Mouse (Mus musculus) limb, embryonic 12.5 days (tissue): ENCODE measurements at regions not wholly inside any gene's neighbourhood (a gene's known extent, or its start where the extent isn't known, plus 50 kb on each side); places are given as distances from the start of the nearest gene placed in this dataset.

Experiments
- ATAC-seq: fragments of 200-750 bp; cut with Nextera tagmentation; 2 replicates; pipeline ENCODE4 v1.8.0; 2017; ENCODE audit warnings: low read depth, moderate TSS enrichment; ENCODE audit not compliant: insufficient number of reproducible peaks, insufficient read depth, low FRiP score, low TSS enrichment
- H3K27ac ChIP-seq: fragments of 300-500 bp; sonication (generic); 2 replicates; pipeline ENCODE4 v1.5.1; 2016; ENCODE audit warnings: mild to moderate bottlenecking, moderate library complexity
- H3K27me3 ChIP-seq: fragments of 300-500 bp; sonication (generic); 2 replicates; pipeline ENCODE4 v1.6.1; 2016; ENCODE audit warnings: mild to moderate bottlenecking, moderate library complexity
- H3K36me3 ChIP-seq: fragments of 300-500 bp; sonication (generic); 2 replicates; pipeline ENCODE4 v1.6.1; 2016; ENCODE audit warnings: mild to moderate bottlenecking, moderate library complexity
- H3K4me1 ChIP-seq: fragments of 300-500 bp; sonication (generic); replicated peaks from 2 replicates; pipeline ENCODE4 v1.6.1; 2016
- H3K4me2 ChIP-seq: fragments of 300-500 bp; sonication (generic); 2 replicates; pipeline ENCODE4 v1.6.1; 2016; ENCODE audit warnings: mild to moderate bottlenecking, moderate library complexity
- H3K4me3 ChIP-seq: fragments of 300-500 bp; sonication (generic); replicated peaks from 2 replicates; pipeline ENCODE4 v1.5.1; 2016; ENCODE audit warnings: mild to moderate bottlenecking
- H3K9ac ChIP-seq: fragments of 300-500 bp; sonication (generic); replicated peaks from 2 replicates; pipeline ENCODE4 v1.6.1; 2016; ENCODE audit warnings: mild to moderate bottlenecking, moderate library complexity
- H3K9me3 ChIP-seq: fragments of 300-500 bp; sonication (generic); 2 replicates; pipeline ENCODE4 v1.6.1; 2016; ENCODE audit warnings: mild to moderate bottlenecking, moderate library complexity
- WGBS: fragments of 180-500 bp; shearing (Covaris S2); methylation state at CpG from one replicate; pipeline ENCODE4 v1.1.7; 2016; 5-methylcytosine and 5-hydroxymethylcytosine counted together

DNA sequence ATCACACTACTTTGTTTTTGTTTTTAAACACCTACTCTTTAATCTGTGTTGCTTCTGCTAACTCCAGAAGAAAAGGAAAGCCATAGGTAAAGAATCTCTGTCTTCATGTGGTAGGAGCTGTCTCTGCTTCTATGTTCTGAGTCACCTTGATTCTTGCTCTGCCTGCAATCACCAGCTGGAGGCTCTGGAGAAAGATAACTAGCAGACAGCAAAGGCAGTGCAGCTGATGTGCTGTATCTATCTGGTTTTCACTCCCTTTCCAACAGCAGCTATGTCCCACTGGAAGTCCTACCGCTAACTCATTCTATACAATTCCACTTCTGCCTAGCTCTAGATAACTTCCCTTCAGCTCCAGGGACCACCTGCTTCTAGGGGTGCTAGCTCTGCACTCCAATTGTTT, 435.2 kb upstream of the Mef2c start:
- no peak overlapping the region for H3K27ac ChIP-seq
- H3K36me3 ChIP-seq = no peaks in the 10 kb centered on the region
- H3K4me1 ChIP-seq = peaks cover 6% of the 10 kb centered on the region; the same call in 1 of the 2 replicates
- no peaks in the 10 kb centered on the region for H3K9me3 ChIP-seq
- no peaks in the 10 kb centered on the region for H3K27me3 ChIP-seq
- H3K4me3 ChIP-seq = no peak overlapping the region
- WGBS = 83% methylated on average over 1 of the region's 1 CpGs
- H3K4me2 ChIP-seq = no peak overlapping the region
- ATAC-seq = no peak
- no peak overlapping the region for H3K9ac ChIP-seq

DNA sequence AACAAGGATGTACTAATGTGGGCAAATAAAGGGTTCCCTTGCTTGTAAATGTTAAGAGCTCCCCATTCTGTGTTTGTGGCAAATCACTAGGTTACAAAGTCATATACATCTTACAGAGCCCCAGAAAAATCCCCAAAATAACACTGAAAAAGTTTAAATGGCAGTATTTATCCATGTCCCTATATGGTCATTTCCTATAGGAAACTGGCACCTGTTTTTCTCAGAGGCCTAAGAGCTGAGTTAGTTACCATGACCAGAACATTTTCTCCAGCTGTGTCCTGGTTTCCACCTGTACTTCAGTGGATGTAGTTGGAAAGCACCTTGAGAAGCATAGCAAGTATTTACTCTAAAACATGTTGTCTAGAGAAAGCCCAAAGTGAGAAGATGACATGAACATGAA, 434.5 kb upstream of the Mef2c start:
- Histone ChIP-seq H3K36me3 (no peaks in the 10 kb centered on the region), H3K27ac (no peak overlapping the region), H3K4me1 (peaks cover 6% of the 10 kb centered on the region; the same call in 1 of the 2 replicates), H3K4me3 (no peak overlapping the region), H3K9me3 (no peaks in the 10 kb centered on the region), H3K27me3 (no peaks in the 10 kb centered on the region), H3K9ac (no peak overlapping the region), H3K4me2 (no peak overlapping the region)
- no peak for ATAC-seq

DNA sequence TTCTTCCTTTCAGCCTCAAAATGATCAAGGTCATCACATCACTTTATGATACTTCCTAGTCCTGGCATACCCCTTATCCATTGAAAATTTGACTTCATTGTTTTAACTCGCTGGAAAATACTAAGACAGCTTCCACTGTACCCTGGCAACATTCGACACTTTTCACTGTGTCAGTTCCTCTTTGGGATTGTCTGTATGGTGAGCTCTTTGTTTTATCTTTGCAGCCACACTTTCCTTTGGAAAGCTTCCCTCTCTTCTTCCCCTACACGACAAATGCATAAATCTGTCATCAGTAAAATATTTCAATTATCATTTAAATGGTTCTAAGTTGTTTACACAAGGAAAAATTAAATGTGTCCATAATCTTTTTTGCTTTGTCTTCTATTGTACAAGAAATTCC, 431.8 kb upstream of the Mef2c start:
- 72% methylated on average over 3 of the region's 3 CpGs for WGBS
- ATAC-seq = no peak
- Histone ChIP-seq H3K4me3 (no peak overlapping the region), H3K27me3 (no peaks in the 10 kb centered on the region), H3K9ac (no peak overlapping the region), H3K9me3 (no peaks in the 10 kb centered on the region), H3K36me3 (no peaks in the 10 kb centered on the region), H3K27ac (no peak overlapping the region), H3K4me2 (no peak overlapping the region), H3K4me1 (no peaks in the 10 kb centered on the region)

DNA sequence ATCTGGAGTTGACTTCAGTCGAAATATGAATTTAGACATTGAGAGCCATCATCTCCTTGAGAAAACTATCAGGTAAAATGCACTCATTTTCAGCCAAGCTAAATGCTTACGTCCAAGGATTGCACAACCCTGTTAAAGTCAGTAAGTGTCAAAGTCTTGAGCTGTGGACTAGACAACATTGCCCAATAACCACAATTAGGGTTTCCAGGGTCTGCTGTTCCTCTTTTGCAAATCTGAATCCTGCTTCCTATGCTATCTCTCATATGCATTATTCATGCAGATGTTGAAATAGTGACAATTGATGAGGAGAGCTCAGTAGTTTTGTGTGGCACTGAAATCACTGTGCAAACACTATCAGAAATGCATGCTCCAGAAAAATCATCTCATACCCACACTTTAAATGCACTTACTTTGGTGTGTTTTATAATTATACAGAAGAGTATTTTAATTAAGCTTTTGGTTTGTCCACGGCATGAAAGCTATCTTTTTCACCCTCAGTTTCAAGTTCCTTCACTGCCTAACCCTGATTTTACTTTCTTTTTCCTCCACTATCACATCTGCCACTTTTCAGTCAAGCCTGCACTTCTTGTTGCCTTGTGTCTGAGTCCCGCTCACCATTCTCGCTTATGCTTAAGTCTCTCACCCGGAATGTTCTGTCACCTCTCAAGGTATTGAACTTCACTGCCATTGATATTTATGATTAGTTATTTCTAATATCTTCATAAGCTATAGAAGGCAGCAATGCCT, 429.4 kb upstream of the Mef2c start:
- 91% methylated on average over 6 of the region's 6 CpGs for WGBS
- no peak for ATAC-seq
- no peak overlapping the region for H3K4me3 ChIP-seq
- H3K9me3 ChIP-seq = no peaks in the 10 kb centered on the region
- no peaks in the 10 kb centered on the region for H3K4me1 ChIP-seq
- H3K27ac ChIP-seq = no peak overlapping the region
- H3K4me2 ChIP-seq = no peak overlapping the region
- H3K36me3 ChIP-seq = no peaks in the 10 kb centered on the region
- H3K27me3 ChIP-seq = no peaks in the 10 kb centered on the region
- no peak overlapping the region for H3K9ac ChIP-seq

DNA sequence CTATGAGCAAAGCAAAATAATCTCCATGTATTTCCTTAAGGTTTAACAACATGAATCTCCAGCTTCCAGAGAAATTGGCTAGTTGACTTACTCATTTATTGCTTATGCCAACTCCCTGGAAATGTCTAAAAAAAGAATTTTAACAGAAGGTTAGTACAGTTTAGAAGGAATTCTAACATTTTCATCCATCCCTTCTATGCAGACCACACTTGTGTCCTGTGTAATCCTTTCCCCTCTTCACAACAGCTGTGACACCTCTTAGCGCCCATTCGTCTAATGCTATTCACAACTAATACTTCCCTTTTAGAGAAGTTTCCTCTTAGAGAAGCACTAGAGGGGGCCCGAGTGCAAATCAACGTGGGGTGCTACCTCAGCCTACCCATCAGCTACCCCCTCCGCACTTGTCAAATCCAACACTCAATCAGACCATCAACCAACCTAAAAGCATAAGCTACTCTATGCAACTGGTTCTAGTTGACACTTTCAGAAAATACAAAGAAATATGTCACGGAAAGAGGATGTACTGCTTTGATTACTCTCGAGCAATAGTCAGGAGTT, 428.4 kb upstream of the Mef2c start:
- no peak overlapping the region for H3K27ac ChIP-seq
- WGBS = 74% methylated on average over 7 of the region's 7 CpGs
- H3K27me3 ChIP-seq = no peaks in the 10 kb centered on the region
- H3K4me1 ChIP-seq = no peaks in the 10 kb centered on the region
- no peak overlapping the region for H3K4me3 ChIP-seq
- H3K36me3 ChIP-seq = no peaks in the 10 kb centered on the region
- H3K9ac ChIP-seq = no peak overlapping the region
- H3K9me3 ChIP-seq = no peaks in the 10 kb centered on the region
- H3K4me2 ChIP-seq = no peak overlapping the region
- no peak for ATAC-seq

DNA sequence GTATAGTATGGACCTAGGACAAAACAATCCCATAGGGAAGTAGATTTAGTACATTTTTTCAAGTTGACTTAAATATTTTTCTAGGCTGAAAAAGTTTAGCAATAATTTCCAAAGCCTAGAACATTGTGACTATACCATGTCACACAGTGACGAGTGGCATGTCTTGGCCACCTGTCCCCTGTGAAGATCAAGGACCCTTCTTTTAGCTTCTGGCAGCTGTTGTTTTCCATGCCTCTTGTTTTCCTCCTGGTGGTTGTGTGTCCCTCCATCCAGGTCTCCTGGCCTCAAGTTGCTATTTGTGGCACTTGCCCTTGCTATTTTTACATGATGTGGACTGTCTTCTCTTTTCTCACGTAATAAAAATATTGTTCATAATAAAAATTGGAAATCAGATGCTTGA, 427.2 kb upstream of the Mef2c start:
- 84% methylated on average over 2 of the region's 2 CpGs for WGBS

DNA sequence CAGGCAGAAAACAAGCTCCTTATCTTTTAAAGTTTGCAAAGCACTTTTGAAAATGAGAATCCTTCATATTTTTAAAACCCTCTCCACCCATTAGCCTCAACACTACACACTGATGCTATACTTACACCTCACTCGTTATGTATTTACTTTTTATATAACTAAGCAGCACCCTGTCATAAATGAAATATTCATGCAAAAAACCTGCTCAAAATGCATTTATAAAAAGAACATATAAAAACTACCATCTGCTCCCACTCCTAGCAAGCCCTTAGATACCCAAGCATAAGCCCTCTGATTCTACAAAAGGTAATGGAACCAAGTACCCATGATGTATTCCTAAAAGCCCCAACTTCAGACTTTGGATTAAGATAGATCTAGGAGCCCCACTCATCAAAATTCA, 426.7 kb upstream of the Mef2c start:
- no peak for ATAC-seq
- no peaks in the 10 kb centered on the region for H3K36me3 ChIP-seq

More for the DNA sequence above, 427.2 kb upstream of the Mef2c start:
- Histone ChIP-seq H3K4me1 (no peaks in the 10 kb centered on the region), H3K4me2 (no peak overlapping the region), H3K27me3 (no peaks in the 10 kb centered on the region), H3K36me3 (no peaks in the 10 kb centered on the region), H3K9me3 (no peaks in the 10 kb centered on the region), H3K27ac (no peak overlapping the region), H3K9ac (no peak overlapping the region), H3K4me3 (no peak overlapping the region)
- no peak for ATAC-seq

DNA sequence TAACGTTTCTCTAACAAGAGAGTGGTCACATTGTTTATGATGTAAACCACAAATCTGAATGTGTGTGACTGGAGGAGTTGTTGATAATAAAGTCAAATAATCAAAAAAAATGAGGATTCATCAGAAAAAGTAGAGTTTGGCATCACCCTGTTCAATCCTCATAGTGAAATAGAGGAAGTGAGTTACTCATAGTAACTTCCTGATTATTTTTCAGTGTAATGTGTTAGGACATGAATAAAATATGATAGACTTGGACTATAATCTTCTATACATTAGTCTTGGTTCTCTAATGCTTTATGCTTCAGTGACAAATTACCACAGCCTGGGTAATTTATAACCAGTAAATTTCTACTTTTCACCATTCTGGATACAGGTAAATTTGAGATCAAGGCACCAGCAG, 424.5 kb upstream of the Mef2c start:
- WGBS = 61% methylated on average over 1 of the region's 1 CpGs
- Histone ChIP-seq H3K9ac (no peak overlapping the region), H3K9me3 (no peaks in the 10 kb centered on the region), H3K27me3 (no peaks in the 10 kb centered on the region), H3K4me2 (no peak overlapping the region), H3K4me1 (no peaks in the 10 kb centered on the region), H3K4me3 (no peak overlapping the region), H3K27ac (no peak overlapping the region), H3K36me3 (no peaks in the 10 kb centered on the region)
- ATAC-seq = no peak

More for the DNA sequence above, 426.7 kb upstream of the Mef2c start:
- H3K4me1 ChIP-seq = no peaks in the 10 kb centered on the region
- H3K9ac ChIP-seq = no peak overlapping the region
- H3K9me3 ChIP-seq = no peaks in the 10 kb centered on the region
- H3K4me2 ChIP-seq = no peak overlapping the region
- no peak overlapping the region for H3K4me3 ChIP-seq
- 82% methylated on average over 1 of the region's 1 CpGs for WGBS
- H3K27me3 ChIP-seq = no peaks in the 10 kb centered on the region
- H3K27ac ChIP-seq = no peak overlapping the region

DNA sequence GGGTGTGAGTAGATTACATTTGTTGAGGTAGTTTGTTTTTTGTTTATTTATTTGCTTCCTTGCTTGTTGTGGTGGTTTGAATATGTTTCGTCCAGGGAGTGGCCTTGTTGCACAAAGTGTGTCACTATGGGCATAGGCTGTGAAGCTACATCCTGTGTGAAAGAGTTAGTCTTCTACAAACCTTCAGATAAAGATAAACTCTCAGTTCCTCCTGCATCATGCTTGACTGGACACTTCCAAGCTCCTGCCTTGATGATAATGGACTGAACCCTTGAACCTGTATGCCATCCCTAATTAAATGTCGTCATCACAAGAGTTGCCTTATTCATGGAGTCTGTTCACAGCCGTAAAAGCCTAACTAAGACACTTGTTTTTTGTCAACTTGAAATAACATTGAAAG, 418.9 kb upstream of the Mef2c start:
- WGBS = 83% methylated on average over 3 of the region's 3 CpGs
- Histone ChIP-seq H3K9me3 (no peaks in the 10 kb centered on the region), H3K27ac (no peak overlapping the region), H3K4me2 (no peak overlapping the region), H3K36me3 (no peaks in the 10 kb centered on the region), H3K27me3 (no peaks in the 10 kb centered on the region), H3K4me3 (no peak overlapping the region), H3K9ac (no peak overlapping the region), H3K4me1 (no peaks in the 10 kb centered on the region)
- ATAC-seq = no peak

DNA sequence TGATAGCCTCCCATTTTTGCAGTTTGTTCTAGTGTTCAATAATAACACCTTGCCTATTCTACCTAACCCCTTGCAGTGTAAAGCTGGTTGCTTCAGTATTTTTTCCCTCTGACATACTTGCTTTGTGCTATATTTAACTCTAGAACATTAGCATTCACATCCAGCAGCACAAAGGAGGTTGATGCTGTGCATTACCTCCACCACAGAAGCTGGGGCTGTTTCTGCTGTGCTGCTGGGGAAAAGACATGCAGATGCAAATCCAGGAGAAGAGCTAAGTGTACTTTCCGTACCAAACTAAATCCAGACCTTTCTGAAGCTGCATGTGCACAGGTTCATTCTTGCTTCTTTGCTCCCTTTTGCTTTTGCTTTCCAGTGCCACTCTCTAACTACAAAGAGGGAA, 403.9 kb upstream of the Mef2c start:
- 81% methylated on average over 1 of the region's 1 CpGs for WGBS
- H3K9ac ChIP-seq = no peak overlapping the region

DNA sequence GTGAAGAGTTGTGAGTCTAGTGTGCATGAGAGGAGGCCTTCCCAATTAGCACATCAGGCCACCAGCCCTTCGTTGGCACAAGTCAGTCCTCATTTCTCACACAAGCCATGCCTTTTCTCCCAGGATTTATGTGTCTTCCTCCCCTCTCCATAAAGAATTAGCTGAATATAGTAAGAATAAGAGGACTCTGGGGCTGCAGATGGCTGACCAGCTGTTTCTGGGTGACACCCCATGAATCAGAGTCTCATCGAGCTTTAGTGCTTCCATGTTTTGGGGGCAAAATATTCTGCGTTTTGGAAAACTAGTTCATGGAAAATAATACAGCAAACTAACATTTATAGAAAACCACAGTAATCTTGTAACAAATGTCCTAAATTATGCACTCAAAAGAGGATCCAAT, 393.2 kb upstream of the Mef2c start:
- Histone ChIP-seq H3K36me3 (no peaks in the 10 kb centered on the region), H3K9me3 (no peaks in the 10 kb centered on the region), H3K4me3 (no peak overlapping the region), H3K4me2 (no peak overlapping the region), H3K4me1 (no peaks in the 10 kb centered on the region), H3K27ac (no peak overlapping the region), H3K27me3 (no peaks in the 10 kb centered on the region), H3K9ac (no peak overlapping the region)
- 67% methylated on average over 3 of the region's 3 CpGs for WGBS
- ATAC-seq = no peak

More for the DNA sequence above, 403.9 kb upstream of the Mef2c start:
- H3K4me2 ChIP-seq = no peak overlapping the region
- no peaks in the 10 kb centered on the region for H3K4me1 ChIP-seq
- no peak overlapping the region for H3K27ac ChIP-seq
- no peaks in the 10 kb centered on the region for H3K36me3 ChIP-seq
- no peak overlapping the region for H3K4me3 ChIP-seq
- no peak for ATAC-seq
- H3K27me3 ChIP-seq = no peaks in the 10 kb centered on the region
- H3K9me3 ChIP-seq = no peaks in the 10 kb centered on the region

DNA sequence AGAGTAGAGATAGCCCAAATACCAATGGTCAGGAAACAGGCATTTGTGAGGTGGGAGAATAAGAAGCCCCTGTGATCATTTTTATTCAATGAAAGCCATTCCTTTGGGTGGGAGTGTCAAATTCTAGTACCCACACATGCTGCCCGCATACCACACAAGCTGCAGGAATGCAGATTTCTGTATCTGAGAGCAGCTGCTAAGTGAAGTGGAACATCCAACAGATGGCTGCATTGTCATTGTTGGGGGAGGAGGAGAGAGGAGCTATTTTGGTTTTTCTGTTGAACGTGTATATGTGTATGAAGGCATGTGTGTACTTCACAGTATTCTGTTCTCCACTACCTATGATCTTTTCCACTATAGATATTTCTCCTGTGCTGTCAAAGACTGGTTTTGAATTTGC, 392.3 kb upstream of the Mef2c start:
- Histone ChIP-seq H3K4me1 (no peaks in the 10 kb centered on the region), H3K4me3 (no peak overlapping the region), H3K36me3 (no peaks in the 10 kb centered on the region), H3K4me2 (no peak overlapping the region), H3K9ac (no peak overlapping the region), H3K27me3 (no peaks in the 10 kb centered on the region), H3K27ac (no peak overlapping the region), H3K9me3 (no peaks in the 10 kb centered on the region)
- 75% methylated on average over 2 of the region's 2 CpGs for WGBS
- no peak for ATAC-seq
